Mouse (Mus musculus) neural tube, embryonic 12.5 days (tissue): Measurements from ENCODE around the gene Actl10. TPM values are rescaled to one million over a fixed set of nuclear protein-coding genes. Genes with fewer than 3 reads are reported as not detected.

ENCODE experiments used
- ATAC-seq: fragments of 200-750 bp; cut with Nextera tagmentation; 2 replicates; pipeline ENCODE4 v1.8.0; 2017; ENCODE audit warnings: low read depth, mild to moderate bottlenecking, moderate TSS enrichment, moderate library complexity; ENCODE audit not compliant: low FRiP score
- H3K27ac ChIP-seq: fragments of 300-500 bp; sonication (generic); 2 replicates; pipeline ENCODE4 v1.5.1; 2016
- H3K27me3 ChIP-seq: fragments of 300-500 bp; sonication (generic); replicated peaks from 2 replicates; pipeline ENCODE4 v1.6.1; 2016; ENCODE audit warnings: mild to moderate bottlenecking
- H3K36me3 ChIP-seq: fragments of 300-500 bp; sonication (generic); 2 replicates; pipeline ENCODE4 v1.6.1; 2016; ENCODE audit warnings: mild to moderate bottlenecking
- H3K4me1 ChIP-seq: fragments of 300-500 bp; sonication (generic); 2 replicates; pipeline ENCODE4 v1.6.1; 2016
- H3K4me2 ChIP-seq: fragments of 300-500 bp; sonication (generic); replicated peaks from 2 replicates; pipeline ENCODE4 v1.6.1; 2016; ENCODE audit warnings: mild to moderate bottlenecking
- H3K4me3 ChIP-seq: fragments of 300-500 bp; sonication (generic); 2 replicates; pipeline ENCODE4 v1.5.1; 2016
- H3K9ac ChIP-seq: fragments of 300-500 bp; sonication (generic); 2 replicates; pipeline ENCODE4 v1.6.1; 2016; ENCODE audit warnings: mild to moderate bottlenecking
- H3K9me3 ChIP-seq: fragments of 300-500 bp; sonication (generic); 2 replicates; pipeline ENCODE4 v1.6.1; 2016; ENCODE audit warnings: mild to moderate bottlenecking
- WGBS: fragments of 180-500 bp; shearing (Covaris S2); methylation state at CpG from one replicate; pipeline ENCODE4 v1.1.7; 2016; 5-methylcytosine and 5-hydroxymethylcytosine counted together
- polyA plus RNA-seq: library from polyadenylated mRNA; unstranded; fragments of >200 nt; fragmentation: Nextera tagmentation; extraction: Ambion mirVana; gene quantifications from 2 replicates; pipeline ENCODE4 v1.2.1, GENCODE M21; 2016

The Actl10 gene
- polyA plus RNA-seq, result 0.47 and 1.0 TPM in 2 replicates

- Histone ChIP-seq H3K36me3 (no peaks in the 10 kb centered on the region), H3K9ac (no peak within 1 kb of the TSS), H3K4me3 (no peak within 1 kb of the TSS), H3K9me3 (no peaks in the 10 kb centered on the region), H3K27ac (no peak within 1 kb of the TSS), H3K27me3 (peaks cover 13% of the 10 kb centered on the region), H3K4me2 (peak within 1 kb of the TSS; percentile 37), H3K4me1 (peaks cover 22% of the 10 kb centered on the region)
- ATAC-seq, result no peak
- WGBS, result 75% methylated on average over 4 of the region's 4 CpGs
These were observed at the start of gene Actl10 for GRCm38 (mm10) chr2:154551476-154551875. Gene Actl10 (plus strand): TSS chr2:154551776.

GRCm38 (mm10) chr2:154507076-154507475 is 44.5 kb upstream of the Actl10 start:
- no peak for ATAC-seq
- no peak overlapping the region for H3K27ac ChIP-seq
- 39% methylated on average over 2 of the region's 2 CpGs for WGBS
- no peak overlapping the region for H3K4me2 ChIP-seq
- H3K4me1 ChIP-seq, result no peaks in the 10 kb centered on the region
- H3K9ac ChIP-seq, result no peak overlapping the region
- no peaks in the 10 kb centered on the region for H3K9me3 ChIP-seq
- peaks cover 27% of the 10 kb centered on the region for H3K36me3 ChIP-seq
- H3K27me3 ChIP-seq, result no peaks in the 10 kb centered on the region
- H3K4me3 ChIP-seq, result no peak overlapping the region

- Histone ChIP-seq H3K36me3 (peaks cover 29% of the 10 kb centered on the region), H3K9me3 (no peaks in the 10 kb centered on the region), H3K27ac (no peak overlapping the region), H3K9ac (no peak overlapping the region), H3K4me2 (no peak overlapping the region), H3K4me3 (no peak overlapping the region), H3K27me3 (no peaks in the 10 kb centered on the region), H3K4me1 (no peaks in the 10 kb centered on the region)
- ATAC-seq, result no peak
- 83% methylated on average over 9 of the region's 9 CpGs for WGBS
These were observed 43.9 kb upstream of the Actl10 start for GRCm38 (mm10) chr2:154507566-154508283.

- no peaks in the 10 kb centered on the region for H3K9me3 ChIP-seq
- WGBS, result 94% methylated on average over 4 of the region's 4 CpGs
- H3K27me3 ChIP-seq, result no peaks in the 10 kb centered on the region
- no peak overlapping the region for H3K9ac ChIP-seq
- H3K4me3 ChIP-seq, result no peak overlapping the region
- no peak for ATAC-seq
- H3K36me3 ChIP-seq, result peaks cover 31% of the 10 kb centered on the region
- H3K4me2 ChIP-seq, result no peak overlapping the region
- H3K27ac ChIP-seq, result no peak overlapping the region
- no peaks in the 10 kb centered on the region for H3K4me1 ChIP-seq
These were observed 43.1 kb upstream of the Actl10 start for GRCm38 (mm10) chr2:154508450-154508849.

GRCm38 (mm10) chr2:154510141-154510540 is 41.4 kb upstream of the Actl10 start:
- Histone ChIP-seq H3K4me3 (no peak overlapping the region), H3K9me3 (no peaks in the 10 kb centered on the region), H3K4me1 (no peaks in the 10 kb centered on the region), H3K27me3 (no peaks in the 10 kb centered on the region), H3K27ac (no peak overlapping the region), H3K4me2 (no peak overlapping the region), H3K36me3 (peaks cover 31% of the 10 kb centered on the region), H3K9ac (no peak overlapping the region)
- no peak for ATAC-seq
- WGBS, result 92% methylated on average over 3 of the region's 3 CpGs

GRCm38 (mm10) chr2:154516944-154517343 is 34.6 kb upstream of the Actl10 start:
- 89% methylated on average over 3 of the region's 3 CpGs for WGBS
- no peak overlapping the region for H3K4me2 ChIP-seq
- H3K9ac ChIP-seq, result no peak overlapping the region
- no peak for ATAC-seq
- no peaks in the 10 kb centered on the region for H3K4me1 ChIP-seq
- H3K9me3 ChIP-seq, result no peaks in the 10 kb centered on the region
- H3K4me3 ChIP-seq, result no peak overlapping the region
- H3K36me3 ChIP-seq, result peaks cover 31% of the 10 kb centered on the region
- H3K27me3 ChIP-seq, result no peaks in the 10 kb centered on the region
- no peak overlapping the region for H3K27ac ChIP-seq

- H3K4me1 ChIP-seq, result no peaks in the 10 kb centered on the region
- H3K27me3 ChIP-seq, result no peaks in the 10 kb centered on the region
These were observed 34.2 kb upstream of the Actl10 start for GRCm38 (mm10) chr2:154517424-154517823.

GRCm38 (mm10) chr2:154521449-154521848 is 30.1 kb upstream of the Actl10 start:
- Histone ChIP-seq H3K4me1 (no peaks in the 10 kb centered on the region), H3K27ac (no peak overlapping the region), H3K9me3 (no peaks in the 10 kb centered on the region), H3K4me2 (no peak overlapping the region), H3K9ac (no peak overlapping the region), H3K27me3 (no peaks in the 10 kb centered on the region), H3K36me3 (peaks cover 51% of the 10 kb centered on the region), H3K4me3 (no peak overlapping the region)
- ATAC-seq, result no peak

More at GRCm38 (mm10) chr2:154517424-154517823, 34.2 kb upstream of the Actl10 start:
- Histone ChIP-seq H3K36me3 (peaks cover 30% of the 10 kb centered on the region), H3K4me3 (no peak overlapping the region), H3K9me3 (no peaks in the 10 kb centered on the region), H3K27ac (no peak overlapping the region), H3K9ac (no peak overlapping the region), H3K4me2 (no peak overlapping the region)
- ATAC-seq, result no peak
- WGBS, result 95% methylated on average over 5 of the region's 5 CpGs

GRCm38 (mm10) chr2:154522334-154522733 is 29.2 kb upstream of the Actl10 start:
- Histone ChIP-seq H3K27ac (no peak overlapping the region), H3K9me3 (no peaks in the 10 kb centered on the region), H3K4me1 (no peaks in the 10 kb centered on the region), H3K36me3 (peaks cover 46% of the 10 kb centered on the region), H3K4me3 (no peak overlapping the region), H3K27me3 (no peaks in the 10 kb centered on the region), H3K9ac (no peak overlapping the region), H3K4me2 (no peak overlapping the region)
- 92% methylated on average over 5 of the region's 5 CpGs for WGBS
- ATAC-seq, result no peak

- no peak overlapping the region for H3K27ac ChIP-seq
- peaks cover 54% of the 10 kb centered on the region for H3K36me3 ChIP-seq
- H3K9ac ChIP-seq, result no peak overlapping the region
- H3K9me3 ChIP-seq, result no peaks in the 10 kb centered on the region
- no peaks in the 10 kb centered on the region for H3K27me3 ChIP-seq
- no peak overlapping the region for H3K4me2 ChIP-seq
- H3K4me1 ChIP-seq, result no peaks in the 10 kb centered on the region
- no peak for ATAC-seq
- 92% methylated on average over 2 of the region's 2 CpGs for WGBS
- H3K4me3 ChIP-seq, result no peak overlapping the region
These were observed 26.3 kb upstream of the Actl10 start for GRCm38 (mm10) chr2:154525285-154525684.

GRCm38 (mm10) chr2:154526531-154526930 is 25.0 kb upstream of the Actl10 start:
- Histone ChIP-seq H3K27ac (no peak overlapping the region), H3K36me3 (peaks cover 60% of the 10 kb centered on the region), H3K9ac (no peak overlapping the region), H3K27me3 (no peaks in the 10 kb centered on the region), H3K4me1 (no peaks in the 10 kb centered on the region), H3K4me2 (no peak overlapping the region), H3K9me3 (no peaks in the 10 kb centered on the region), H3K4me3 (no peak overlapping the region)
- 92% methylated on average over 3 of the region's 3 CpGs for WGBS
- no peak for ATAC-seq

GRCm38 (mm10) chr2:154532888-154533287 is 18.7 kb upstream of the Actl10 start:
- Histone ChIP-seq H3K9ac (no peak overlapping the region), H3K27ac (no peak overlapping the region), H3K4me1 (peaks cover 8% of the 10 kb centered on the region; the same call in 1 of the 2 replicates), H3K27me3 (no peaks in the 10 kb centered on the region), H3K9me3 (no peaks in the 10 kb centered on the region), H3K36me3 (peaks cover 71% of the 10 kb centered on the region), H3K4me3 (no peak overlapping the region), H3K4me2 (no peak overlapping the region)
- ATAC-seq, result no peak
- WGBS, result 53% methylated on average over 3 of the region's 3 CpGs

- Histone ChIP-seq H3K27me3 (no peaks in the 10 kb centered on the region), H3K4me3 (no peak overlapping the region), H3K4me2 (no peak overlapping the region), H3K36me3 (peaks cover 58% of the 10 kb centered on the region), H3K27ac (no peak overlapping the region), H3K9me3 (no peaks in the 10 kb centered on the region), H3K4me1 (peaks cover 22% of the 10 kb centered on the region; the same call in 1 of the 2 replicates), H3K9ac (no peak overlapping the region)
- WGBS, result 94% methylated on average over 12 of the region's 12 CpGs
- ATAC-seq, result no peak
These were observed 16.8 kb upstream of the Actl10 start for GRCm38 (mm10) chr2:154534704-154535270.
